Mouse (Mus musculus): ENCODE results near the gene Nid1.
"Not testable (repeated sequence)": the region's sequence is repeated elsewhere in the genome, so short reads cannot be mapped to it uniquely, and the experiment has no call there.

Gene Nid1

GRCm38 (mm10) chr13:13538585-13539300, 101.4 kb downstream of the Nid1 start:
- DNase-seq (ENCODE audit: low spot score in 2 of 2), result no peak

- DNase-seq (ENCODE audit: low spot score in 2 of 2), result not testable (repeated sequence)
Measured at GRCm38 (mm10) chr13:13543073-13543472, 105.7 kb downstream of the Nid1 start.

- no peak for DNase-seq (ENCODE audit: low spot score in 2 of 2)
Measured at GRCm38 (mm10) chr13:13546792-13547191, 109.4 kb downstream of the Nid1 start.

GRCm38 (mm10) chr13:13547889-13548288, 110.5 kb downstream of the Nid1 start:
- no peak for DNase-seq (ENCODE audit: low spot score in 2 of 2)

- DNase-seq (ENCODE audit: low spot score in 2 of 2), result no peak
Measured at GRCm38 (mm10) chr13:13548431-13549190, 111.3 kb downstream of the Nid1 start.

GRCm38 (mm10) chr13:13549687-13550660, 112.6 kb downstream of the Nid1 start:
- no peak for DNase-seq (ENCODE audit: low spot score in 2 of 2)

- no peak for DNase-seq (ENCODE audit: low spot score in 2 of 2)
Measured at GRCm38 (mm10) chr13:13552020-13552419, 114.7 kb downstream of the Nid1 start.

- no peak for DNase-seq (ENCODE audit: low spot score in 2 of 2)
Measured at GRCm38 (mm10) chr13:13553660-13554059, 116.3 kb downstream of the Nid1 start.

- DNase-seq (ENCODE audit: low spot score in 2 of 2), result no peak
Measured at GRCm38 (mm10) chr13:13555196-13555595, 117.8 kb downstream of the Nid1 start.

- DNase-seq (ENCODE audit: low spot score in 2 of 2), result no peak
Measured at GRCm38 (mm10) chr13:13557001-13557743, 119.8 kb downstream of the Nid1 start.

GRCm38 (mm10) chr13:13558251-13558650, 120.9 kb downstream of the Nid1 start:
- DNase-seq (ENCODE audit: low spot score in 2 of 2), result no peak

- DNase-seq (ENCODE audit: low spot score in 2 of 2), result peak; percentile 38 to 55
Measured at GRCm38 (mm10) chr13:13558900-13559299, 121.5 kb downstream of the Nid1 start.

All from thymus, postnatal 10 days (tissue).